Mouse (Mus musculus) myocyte (in vitro differentiated cells): ENCODE data around the gene Srrt. TPM values are rescaled to one million over a fixed set of nuclear protein-coding genes. Genes with fewer than 3 reads are reported as not detected.

Experiments
- H3K27me3 ChIP-seq: one replicate; pipeline ENCODE4 v1.6.1; 2011; ENCODE audit not compliant: control insufficient read depth, insufficient read depth, insufficient read length
- H3K36me3 ChIP-seq: one replicate; pipeline ENCODE4 v1.6.1; 2011; ENCODE audit not compliant: control insufficient read depth, insufficient read depth
- H3K4me2 ChIP-seq: one replicate; pipeline ENCODE4 v1.6.1; 2011; ENCODE audit warnings: low read depth, control low read depth
- H3K4me3 ChIP-seq: one replicate; pipeline ENCODE4 v1.5.1; 2011; ENCODE audit warnings: mild to moderate bottlenecking, control low read depth, moderate library complexity
- H3K79me2 ChIP-seq: one replicate; pipeline ENCODE4 v1.6.1; 2011; ENCODE audit not compliant: control insufficient read depth, insufficient read depth
- H3ac ChIP-seq: one replicate; pipeline ENCODE4 v1.6.1; 2011; ENCODE audit not compliant: control insufficient read depth, insufficient read length
- CEBPB ChIP-seq: IDR thresholded peaks from 2 replicates; pipeline ENCODE4 v1.6.1; 2011; ENCODE audit warnings: mild to moderate bottlenecking, moderate library complexity; ENCODE audit not compliant: poor library complexity, insufficient read depth, severe bottlenecking
- E2F4 ChIP-seq: IDR thresholded peaks from one replicate; pipeline ENCODE4 v1.6.1; 2011; ENCODE audit warnings: mild to moderate bottlenecking, control low read depth, moderate library complexity; ENCODE audit not compliant: insufficient read depth
- MAX ChIP-seq: IDR thresholded peaks from one replicate; pipeline ENCODE4 v1.6.1; 2011; ENCODE audit warnings: low read depth, mild to moderate bottlenecking, control low read depth
- MYOD1 ChIP-seq, 3 experiments: IDR thresholded peaks; one replicate each; pipeline ENCODE4 v1.6.1; 2011; ENCODE audit warnings: control low read depth in 2 of 3, low read depth in 2 of 3, mild to moderate bottlenecking in 2 of 3, moderate library complexity in 1 of 3; ENCODE audit not compliant: insufficient read length in 2 of 3, control insufficient read depth in 1 of 3
- MYOG ChIP-seq, 3 experiments: IDR thresholded peaks; one replicate each; pipeline ENCODE4 v1.6.1; 2011; ENCODE audit warnings: control low read depth in 2 of 3, low read depth in 2 of 3, mild to moderate bottlenecking in 2 of 3; ENCODE audit not compliant: insufficient read length in 2 of 3, control insufficient read depth in 1 of 3, insufficient read depth in 1 of 3
- POLR2A ChIP-seq: IDR thresholded peaks from one replicate; pipeline ENCODE4 v1.6.1; 2011; ENCODE audit warnings: low read depth, mild to moderate bottlenecking, control low read depth, moderate library complexity; ENCODE audit not compliant: insufficient read length
- POLR2AphosphoS2 ChIP-seq: IDR thresholded peaks from one replicate; pipeline ENCODE4 v1.6.1; 2011; ENCODE audit warnings: low read depth, control low read depth; ENCODE audit not compliant: insufficient read length
- REST ChIP-seq: IDR thresholded peaks from one replicate; pipeline ENCODE4 v1.6.1; 2011; ENCODE audit warnings: mild to moderate bottlenecking, control low read depth, moderate library complexity; ENCODE audit not compliant: insufficient read depth, insufficient read length
- SRF ChIP-seq: IDR thresholded peaks from one replicate; pipeline ENCODE4 v1.6.1; 2011; ENCODE audit warnings: low read depth; ENCODE audit not compliant: control insufficient read depth, insufficient read length
- TCF12 ChIP-seq: IDR thresholded peaks from one replicate; pipeline ENCODE4 v1.6.1; 2011; ENCODE audit warnings: mild to moderate bottlenecking, control low read depth; ENCODE audit not compliant: poor library complexity, insufficient read depth, severe bottlenecking
- TCF3 ChIP-seq: IDR thresholded peaks from one replicate; pipeline ENCODE4 v1.6.1; 2011; ENCODE audit warnings: low read depth, control low read depth; ENCODE audit not compliant: insufficient read length
- USF1 ChIP-seq: IDR thresholded peaks from one replicate; pipeline ENCODE4 v1.6.1; 2011; ENCODE audit warnings: low read depth, mild to moderate bottlenecking, control low read depth, moderate library complexity
- polyA plus RNA-seq: library from polyadenylated mRNA; unstranded; fragments of >200 nt; fragmentation: generic; extraction: Trizol; gene quantifications from one replicate; pipeline ENCODE4 v1.2.1, GENCODE M21; 2012; ENCODE audit warnings: missing spikeins

Gene Srrt
- polyA plus RNA-seq, 1 experiment, result 59.0 TPM

- peaks cover 12% of the 10 kb centered on the region for H3K79me2 ChIP-seq
- TF ChIP-seq CEBPB, result no peak
- no peak for TF ChIP-seq MAX
- TF ChIP-seq TCF3, result no peak
- no peak for TF ChIP-seq E2F4
- TF ChIP-seq MYOG (IDR thresholded peaks at IDR 0.05; ENCODE audit: control insufficient read depth in 1 of 3, insufficient read depth in 1 of 3, insufficient read length in 2 of 3, low read depth in 2 of 3), result no peak
- no peak for TF ChIP-seq TCF12
- TF ChIP-seq POLR2AphosphoS2, result no peak
- TF ChIP-seq USF1, result no peak
- TF ChIP-seq MYOD1 (IDR thresholded peaks at IDR 0.05; ENCODE audit: control insufficient read depth in 1 of 3, insufficient read length in 2 of 3, low read depth in 2 of 3), result no peak
- no peak for TF ChIP-seq SRF
- no peak for TF ChIP-seq POLR2A
- TF ChIP-seq REST, result no peak
- H3K4me2 ChIP-seq, result no peak overlapping the region
- no peaks in the 10 kb centered on the region for H3K27me3 ChIP-seq
- H3K4me3 ChIP-seq, result no peak overlapping the region
- H3K36me3 ChIP-seq, result no peaks in the 10 kb centered on the region
- no peak overlapping the region for H3ac ChIP-seq
These were observed 39.5 kb upstream of the Srrt start for GRCm38 (mm10) chr5:137346983-137347382.

- TF ChIP-seq POLR2AphosphoS2 (no peak), CEBPB (no peak), MYOD1 (IDR thresholded peaks at IDR 0.05; ENCODE audit: control insufficient read depth in 1 of 3, insufficient read length in 2 of 3, low read depth in 2 of 3) (no peak), SRF (no peak), E2F4 (no peak), TCF3 (no peak), USF1 (no peak), TCF12 (no peak), MYOG (IDR thresholded peaks at IDR 0.05; ENCODE audit: control insufficient read depth in 1 of 3, insufficient read depth in 1 of 3, insufficient read length in 2 of 3, low read depth in 2 of 3) (no peak), REST (no peak), POLR2A (no peak), MAX (no peak)
- no peak overlapping the region for H3K4me3 ChIP-seq
These were observed 38.9 kb upstream of the Srrt start for GRCm38 (mm10) chr5:137346388-137346787.

GRCm38 (mm10) chr5:137345821-137346220 is 38.3 kb upstream of the Srrt start:
- Histone ChIP-seq H3K36me3 (no peaks in the 10 kb centered on the region), H3K4me3 (no peak overlapping the region), H3K4me2 (peak overlapping the region; percentile 15)

More at GRCm38 (mm10) chr5:137346388-137346787, 38.9 kb upstream of the Srrt start:
- Histone ChIP-seq H3K79me2 (peaks cover 9% of the 10 kb centered on the region), H3K27me3 (no peaks in the 10 kb centered on the region), H3K36me3 (no peaks in the 10 kb centered on the region), H3ac (no peak overlapping the region), H3K4me2 (no peak overlapping the region)

GRCm38 (mm10) chr5:137343869-137344268 is 36.4 kb upstream of the Srrt start:
- Histone ChIP-seq H3K4me3 (no peak overlapping the region), H3K79me2 (no peaks in the 10 kb centered on the region)
- no peak for TF ChIP-seq USF1
- no peak for TF ChIP-seq POLR2A
- no peak for TF ChIP-seq E2F4
- TF ChIP-seq MYOD1 (IDR thresholded peaks at IDR 0.05; ENCODE audit: control insufficient read depth in 1 of 3, insufficient read length in 2 of 3, low read depth in 2 of 3), result no peak
- no peak for TF ChIP-seq CEBPB
- no peak for TF ChIP-seq REST
- no peak for TF ChIP-seq MAX
- no peak for TF ChIP-seq SRF
- TF ChIP-seq TCF3, result no peak
- no peak for TF ChIP-seq MYOG (IDR thresholded peaks at IDR 0.05; ENCODE audit: control insufficient read depth in 1 of 3, insufficient read depth in 1 of 3, insufficient read length in 2 of 3, low read depth in 2 of 3)
- TF ChIP-seq POLR2AphosphoS2, result no peak
- TF ChIP-seq TCF12, result no peak

More at GRCm38 (mm10) chr5:137345821-137346220, 38.3 kb upstream of the Srrt start:
- Histone ChIP-seq H3K79me2 (peaks cover 3% of the 10 kb centered on the region), H3K27me3 (no peaks in the 10 kb centered on the region), H3ac (no peak overlapping the region)
- TF ChIP-seq POLR2AphosphoS2 (no peak), USF1 (no peak), MYOD1 (IDR thresholded peaks at IDR 0.05; ENCODE audit: control insufficient read depth in 1 of 3, insufficient read length in 2 of 3, low read depth in 2 of 3) (no peak), POLR2A (no peak), REST (no peak), E2F4 (no peak), MYOG (IDR thresholded peaks at IDR 0.05; ENCODE audit: control insufficient read depth in 1 of 3, insufficient read depth in 1 of 3, insufficient read length in 2 of 3, low read depth in 2 of 3) (no peak), MAX (no peak), SRF (no peak), TCF3 (no peak), TCF12 (no peak), CEBPB (no peak)

More at GRCm38 (mm10) chr5:137343869-137344268, 36.4 kb upstream of the Srrt start:
- Histone ChIP-seq H3K4me2 (no peak overlapping the region), H3K36me3 (no peaks in the 10 kb centered on the region), H3ac (no peak overlapping the region), H3K27me3 (no peaks in the 10 kb centered on the region)
